Mouse (Mus musculus): ENCODE data around the gene Zfyve9. TPM values are rescaled to one million over a fixed set of nuclear protein-coding genes. Genes with fewer than 3 reads are reported as not detected.

Gene Zfyve9
- total RNA-seq, 2 experiments from 2014 or later = 50.1 to 60.8 TPM

DNA sequence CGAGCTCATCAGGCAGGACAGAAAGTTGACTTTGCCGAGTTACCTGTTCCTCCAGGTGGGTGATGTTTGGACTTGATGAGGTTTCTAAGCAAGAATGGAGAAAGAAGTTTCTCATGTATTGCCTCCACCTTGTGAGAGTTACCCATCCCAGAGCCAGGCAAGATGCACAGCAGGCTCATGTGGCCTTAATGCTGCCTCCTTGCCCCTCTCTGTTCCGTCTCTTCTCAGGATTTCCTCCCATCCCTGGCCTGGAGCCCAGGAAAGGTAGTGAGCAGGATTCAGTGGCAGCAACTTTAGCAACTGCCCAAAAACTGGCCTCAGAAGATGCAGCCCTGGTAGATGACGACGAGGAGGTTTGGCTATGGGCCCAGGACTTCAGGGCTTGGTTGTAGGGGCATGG, 153.5 kb downstream of the Zfyve9 start:
- no peak for TF ChIP-seq CTCF (IDR thresholded peaks at IDR 0.05)
- intact Hi-C loops (cut with DNase I) = no loop called here
- no peak for DNase-seq
- Histone ChIP-seq H3K27ac (no peak overlapping the region), H3K4me3 (no peak overlapping the region)

DNA sequence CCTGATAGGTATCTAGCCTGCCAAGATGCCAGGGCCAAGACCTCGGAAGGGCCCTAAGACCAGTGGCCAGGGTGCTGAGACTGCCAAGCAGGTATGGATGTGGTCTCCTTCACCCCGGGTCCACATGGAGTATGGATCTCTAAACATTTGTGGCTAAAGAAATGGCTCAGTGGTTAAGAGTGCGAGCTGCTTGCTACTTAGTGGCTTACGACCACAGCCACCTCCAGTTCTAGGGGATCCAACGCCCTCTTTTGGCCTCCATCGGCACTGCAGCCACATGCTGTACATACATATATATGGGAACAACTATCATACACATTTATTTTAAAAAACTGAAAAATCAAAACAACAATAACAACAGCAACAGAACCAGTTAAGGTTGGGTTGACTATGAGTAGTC, 159.1 kb downstream of the Zfyve9 start:
- no peak overlapping the region for H3K4me3 ChIP-seq
- no peak for DNase-seq
- TF ChIP-seq CTCF (IDR thresholded peaks at IDR 0.05) = no peak
- intact Hi-C loops (cut with DNase I) = no loop called here
- no peak overlapping the region for H3K27ac ChIP-seq

DNA sequence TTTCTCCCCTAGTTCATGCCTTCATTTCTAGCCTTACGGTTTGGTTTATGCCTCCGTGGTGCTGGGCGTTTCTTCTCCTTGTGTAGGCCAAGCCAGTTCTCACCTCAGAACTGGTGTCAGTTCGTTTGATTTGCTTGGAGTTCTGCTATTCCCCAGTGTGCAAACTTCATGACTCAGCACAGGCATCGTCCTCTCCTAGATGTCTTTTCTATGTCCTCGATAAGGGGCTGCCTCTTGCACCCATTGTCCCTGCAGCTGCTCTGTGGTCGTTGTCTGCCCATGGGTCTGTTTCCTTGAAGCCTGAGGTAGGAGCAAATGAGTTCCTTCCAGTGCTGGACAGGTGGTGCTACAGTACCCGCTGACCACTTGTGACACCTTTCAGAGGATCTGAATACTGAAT, 160.1 kb downstream of the Zfyve9 start:
- intact Hi-C loops (cut with DNase I) = no loop called here
- DNase-seq = no peak
- TF ChIP-seq CTCF (IDR thresholded peaks at IDR 0.05) = no peak
- Histone ChIP-seq H3K4me3 (peak overlapping the region; percentile 97), H3K27ac (peak overlapping the region; percentile 94)

GRCm38 (mm10) chr4:108619587-108620341, 160.8 kb downstream of the Zfyve9 start, which contains the start of gene Cc2d1b:
Gene Cc2d1b (plus strand): TSS chr4:108619940.
- intact Hi-C loops (cut with DNase I) = loop anchor here (2.0 to 10.0 kb wide), 2 partner anchors 41 to 285 kb away; partner anchors contain the start of genes Orc1 and Prpf38a
- peak; percentile 96 for DNase-seq
- TF ChIP-seq CTCF (IDR thresholded peaks at IDR 0.05) = peak; percentile 27
- H3K27ac ChIP-seq = peak within 1 kb of the TSS; percentile 94
- peak within 1 kb of the TSS; percentile 97 for H3K4me3 ChIP-seq

DNA sequence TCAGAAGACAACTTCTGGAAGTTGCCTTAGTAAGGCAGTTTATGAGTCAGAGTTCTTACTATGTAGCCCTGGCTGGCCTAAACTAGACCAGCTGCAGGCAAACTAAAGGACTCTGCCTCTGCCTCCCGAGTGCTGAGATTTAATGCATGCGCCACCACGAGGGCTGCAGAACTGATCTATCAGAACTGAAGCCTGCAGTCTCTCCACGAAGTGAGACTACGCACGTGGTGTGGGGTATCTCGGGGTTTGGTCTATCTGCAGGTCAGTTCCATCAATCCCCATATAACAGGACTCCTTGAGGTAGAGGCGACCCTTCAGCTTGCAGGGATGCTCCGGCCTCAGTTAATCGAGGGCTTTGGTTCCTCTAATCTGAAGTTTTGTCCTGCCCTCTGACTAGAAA, 161.4 kb downstream of the Zfyve9 start:
- TF ChIP-seq CTCF (IDR thresholded peaks at IDR 0.05) = no peak
- intact Hi-C loops (cut with DNase I) = loop anchor here (2.0 to 10.0 kb wide), 2 partner anchors 40 to 284 kb away; partner anchors contain the start of genes Orc1 and Prpf38a
- no peak for DNase-seq
- peak overlapping the region; percentile 97 for H3K4me3 ChIP-seq
- H3K27ac ChIP-seq = peak overlapping the region; percentile 94

- no peak for DNase-seq
- intact Hi-C loops (cut with DNase I) = loop anchor here (2.0 to 10.0 kb wide), 2 partner anchors 40 to 284 kb away; partner anchors contain the start of genes Orc1 and Prpf38a
- TF ChIP-seq CTCF (IDR thresholded peaks at IDR 0.05) = no peak
- H3K4me3 ChIP-seq = peak overlapping the region; percentile 97
- no peak overlapping the region for H3K27ac ChIP-seq
Observed at GRCm38 (mm10) chr4:108618586-108618985, 162.0 kb downstream of the Zfyve9 start.

- intact Hi-C loops (cut with DNase I) = loop anchor here (10.0 kb wide), 1 partner anchor 276 kb away; no protein-coding TSS in a partner anchor
- TF ChIP-seq CTCF (IDR thresholded peaks at IDR 0.05) = no peak
- Histone ChIP-seq H3K27ac (no peak overlapping the region), H3K4me3 (no peak overlapping the region)
- DNase-seq = no peak
Observed at GRCm38 (mm10) chr4:108610935-108611334, 169.7 kb downstream of the Zfyve9 start.

GRCm38 (mm10) chr4:108608651-108609050, 171.9 kb downstream of the Zfyve9 start:
- Histone ChIP-seq H3K27ac (no peak overlapping the region), H3K4me3 (no peak overlapping the region)
- no peak for TF ChIP-seq CTCF (IDR thresholded peaks at IDR 0.05)
- intact Hi-C loops (cut with DNase I) = no loop called here
- no peak for DNase-seq

- DNase-seq = no peak
- no peak for TF ChIP-seq CTCF (IDR thresholded peaks at IDR 0.05)
- H3K27ac ChIP-seq = no peak overlapping the region
- intact Hi-C loops (cut with DNase I) = no loop called here
- no peak overlapping the region for H3K4me3 ChIP-seq
Observed at GRCm38 (mm10) chr4:108601870-108602269, 178.7 kb downstream of the Zfyve9 start.

DNA sequence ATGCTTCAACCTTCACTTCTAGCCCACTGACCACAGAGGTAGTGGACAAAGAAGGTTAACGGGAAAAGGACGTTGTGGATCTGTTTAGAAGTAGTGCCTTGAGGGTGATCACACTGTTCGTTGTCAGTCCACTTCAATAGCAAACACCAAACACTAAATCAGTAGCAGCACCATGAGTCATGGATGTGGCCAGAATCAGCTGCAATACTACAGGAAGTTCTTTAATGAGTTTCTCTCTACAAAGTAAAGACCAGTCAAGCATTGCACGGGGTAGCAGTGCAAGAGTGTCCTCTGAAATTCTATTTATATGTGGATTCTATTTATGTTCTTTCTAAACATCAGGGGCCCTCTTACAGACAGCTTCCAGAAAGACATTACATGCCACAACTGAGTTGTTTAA, 182.3 kb downstream of the Zfyve9 start:
- TF ChIP-seq CTCF (IDR thresholded peaks at IDR 0.05) = no peak
- intact Hi-C loops (cut with DNase I) = no loop called here
- H3K4me3 ChIP-seq = no peak overlapping the region
- DNase-seq = no peak
- no peak overlapping the region for H3K27ac ChIP-seq

DNA sequence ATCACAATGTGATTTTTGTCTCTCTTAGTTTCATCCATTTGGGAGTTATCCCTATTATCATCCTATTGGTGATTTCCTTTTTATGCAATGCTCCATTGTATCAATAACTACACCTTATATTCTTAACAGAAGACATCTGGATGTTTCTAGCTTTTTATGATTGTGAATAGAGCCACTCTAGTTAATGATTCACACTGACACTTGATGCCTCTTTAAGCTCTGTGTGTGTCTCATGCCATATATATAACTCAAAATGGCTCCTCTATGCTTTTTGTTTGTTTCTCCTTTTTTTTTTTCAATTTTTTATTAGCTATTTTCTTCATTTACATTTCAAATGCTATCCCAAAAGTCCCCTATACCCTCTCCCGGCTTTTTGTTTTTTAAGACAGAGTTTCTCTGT, 184.8 kb downstream of the Zfyve9 start:
- intact Hi-C loops (cut with DNase I) = no loop called here
- no peak for TF ChIP-seq CTCF (IDR thresholded peaks at IDR 0.05)

GRCm38 (mm10) chr4:108593376-108593775, 187.2 kb downstream of the Zfyve9 start:
- TF ChIP-seq CTCF (IDR thresholded peaks at IDR 0.05) = no peak
- H3K27ac ChIP-seq = no peak overlapping the region
- intact Hi-C loops (cut with DNase I) = no loop called here
- H3K4me3 ChIP-seq = no peak overlapping the region
- no peak for DNase-seq

More for the DNA sequence above, 184.8 kb downstream of the Zfyve9 start:
- no peak overlapping the region for H3K4me3 ChIP-seq
- no peak overlapping the region for H3K27ac ChIP-seq
- DNase-seq = no peak

Other genes starting within 250 kb of the Zfyve9 start
- 10 to 100 TPM; 12.1 to 13.0 TPM for gene Prpf38a, start 201.5 kb downstream of the Zfyve9 start, total RNA-seq (2021)
- gene Orc1, start 201.4 kb downstream of the Zfyve9 start, total RNA-seq (2021) = under 1 TPM in 1 of 2 experiments, not detected in 1; 0.38 TPM
- gene Cc2d1b, start 160.9 kb downstream of the Zfyve9 start, total RNA-seq (2021) = 10 to 100 TPM; 17.2 to 20.7 TPM
- gene 3110021N24Rik, start 61.1 kb downstream of the Zfyve9 start, total RNA-seq (2021) = under 1 TPM; 0.79 to 0.86 TPM
- 10 to 100 TPM; 40.4 to 41.1 TPM for gene Btf3l4, start 52.8 kb upstream of the Zfyve9 start, total RNA-seq (2021)
- 10 to 100 TPM; 10.7 to 11.9 TPM for gene Txndc12, start 53.8 kb upstream of the Zfyve9 start, total RNA-seq (2021)
- 10 to 100 TPM; 21.2 to 26.9 TPM for gene Kti12, start 67.0 kb upstream of the Zfyve9 start, total RNA-seq (2021)
- gene A730015C16Rik, start 67.8 kb upstream of the Zfyve9 start, total RNA-seq (2021) = under 1 TPM in 1 of 2 experiments, not detected in 1; 0.20 TPM
- gene Rab3b, start 98.3 kb upstream of the Zfyve9 start, total RNA-seq (2021) = under 1 TPM in 1 of 2 experiments, not detected in 1; 0.42 TPM
- 100 to 1,000 TPM; 150 to 175 TPM for gene Nrd1, start 219.9 kb upstream of the Zfyve9 start, total RNA-seq (2021)